Mouse (Mus musculus): ENCODE measurements around the gene Gm45902. TPM values are rescaled to one million over a fixed set of nuclear protein-coding genes. Genes with fewer than 3 reads are reported as not detected.

Gene Gm45902
- polyA plus RNA-seq, 2 experiments, result 1.2 to 1.5 TPM

GRCm38 (mm10) chr2:3493833-3494409 is 18.7 kb downstream of the Gm45902 start:
- 40% methylated on average over 3 of the region's 3 CpGs for whole genome bisulfite sequencing (ENCODE audit: insufficient replicate concordance)
- peak; percentile 78 for ATAC-seq (ENCODE audit: insufficient read depth)

GRCm38 (mm10) chr2:3489816-3490215 is 22.8 kb downstream of the Gm45902 start:
- Histone ChIP-seq H3K27ac (no peak overlapping the region), H3K9me3 (ENCODE audit: control insufficient read depth, low read length) (no peaks in the 10 kb centered on the region), H3K36me3 (replicated peaks; ENCODE audit: control insufficient read depth, insufficient read depth, low read depth) (peaks cover 44% of the 10 kb centered on the region), H3K4me1 (replicated peaks; ENCODE audit: control insufficient read depth in 2 of 2, insufficient read depth in 2 of 2, low read length in 1 of 2) (peaks cover 0 to 2% of the 10 kb centered on the region in 2 experiments; a peak in 1 of 4 replicates), H3K4me2 (ENCODE audit: low read depth) (no peak overlapping the region), H3K4me3 (ENCODE audit: insufficient read depth in 1 of 2, low read depth in 2 of 2, low read length in 2 of 2) (no peak overlapping the region), H3K27me3 (ENCODE audit: control insufficient read depth, insufficient read depth, low read length) (no peaks in the 10 kb centered on the region), H3K9ac (replicated peaks) (no peak overlapping the region)
- WGBS (ENCODE audit: insufficient replicate concordance), result 74% methylated on average over 3 of the region's 3 CpGs
- ATAC-seq (ENCODE audit: insufficient read depth) (no peak), DNase-seq (ENCODE audit: low read depth in 3 of 3, low spot score in 3 of 3) (no peak)
- TF ChIP-seq CTCF (IDR thresholded peaks at IDR 0.05; ENCODE audit: low read depth) (no peak), EP300 (IDR thresholded peaks at IDR 0.05; ENCODE audit: low read depth) (no peak)

More at GRCm38 (mm10) chr2:3493833-3494409, 18.7 kb downstream of the Gm45902 start:
- no peaks in the 10 kb centered on the region for H3K27me3 ChIP-seq (ENCODE audit: control insufficient read depth, insufficient read depth, low read length)
- H3K4me1 ChIP-seq (replicated peaks; ENCODE audit: control insufficient read depth in 2 of 2, insufficient read depth in 2 of 2, low read length in 1 of 2), result peaks cover 0 to 4% of the 10 kb centered on the region in 2 experiments; a peak in 1 of 4 replicates
- peaks cover 68% of the 10 kb centered on the region for H3K36me3 ChIP-seq (replicated peaks; ENCODE audit: control insufficient read depth, insufficient read depth, low read depth)
- no peak for DNase-seq (ENCODE audit: low read depth in 3 of 3, low spot score in 3 of 3)
- H3K9ac ChIP-seq (replicated peaks), result no peak overlapping the region
- no peaks in the 10 kb centered on the region for H3K9me3 ChIP-seq (ENCODE audit: control insufficient read depth, low read length)
- TF ChIP-seq EP300 (IDR thresholded peaks at IDR 0.05; ENCODE audit: low read depth), result 0 out of 2 replicates have a peak, but pooled peaks have one; percentile 12
- TF ChIP-seq CTCF (IDR thresholded peaks at IDR 0.05; ENCODE audit: low read depth), result no peak
- H3K4me3 ChIP-seq (ENCODE audit: insufficient read depth in 1 of 2, low read depth in 2 of 2, low read length in 2 of 2), result no peak overlapping the region
- no peak overlapping the region for H3K4me2 ChIP-seq (ENCODE audit: low read depth)
- no peak overlapping the region for H3K27ac ChIP-seq

- Histone ChIP-seq H3K9me3 (ENCODE audit: control insufficient read depth, low read length) (no peaks in the 10 kb centered on the region), H3K4me1 (replicated peaks; ENCODE audit: control insufficient read depth in 2 of 2, insufficient read depth in 2 of 2, low read length in 1 of 2) (peaks cover 6 to 8% of the 10 kb centered on the region in 2 experiments), H3K27ac (no peak overlapping the region), H3K4me2 (ENCODE audit: low read depth) (peak overlapping the region; percentile 29; the same call in 1 of the 2 replicates), H3K9ac (replicated peaks) (no peak overlapping the region), H3K4me3 (ENCODE audit: insufficient read depth in 1 of 2, low read depth in 2 of 2, low read length in 2 of 2) (no peak overlapping the region), H3K27me3 (ENCODE audit: control insufficient read depth, insufficient read depth, low read length) (no peaks in the 10 kb centered on the region), H3K36me3 (replicated peaks; ENCODE audit: control insufficient read depth, insufficient read depth, low read depth) (no peaks in the 10 kb centered on the region)
- ATAC-seq (ENCODE audit: insufficient read depth), result peak; percentile 67
- TF ChIP-seq CTCF (IDR thresholded peaks at IDR 0.05; ENCODE audit: low read depth), result no peak; the same call in 1 of the 2 replicates
- TF ChIP-seq EP300 (IDR thresholded peaks at IDR 0.05; ENCODE audit: low read depth), result no peak
- peak in 1 of 3 experiments; percentile 37 for DNase-seq (ENCODE audit: low read depth in 3 of 3, low spot score in 3 of 3)
- 22% methylated on average over 3 of the region's 3 CpGs for WGBS (ENCODE audit: insufficient replicate concordance)
These were observed 32.4 kb downstream of the Gm45902 start for GRCm38 (mm10) chr2:3480239-3480638.

- Histone ChIP-seq H3K4me3 (ENCODE audit: insufficient read depth in 1 of 2, low read depth in 2 of 2, low read length in 2 of 2) (peak overlapping the region in 1 of 2 experiments; percentile 80; a peak in 2 of 4 replicates), H3K4me2 (ENCODE audit: low read depth) (peak overlapping the region; percentile 84), H3K27me3 (ENCODE audit: control insufficient read depth, insufficient read depth, low read length) (no peaks in the 10 kb centered on the region), H3K9ac (replicated peaks) (peak overlapping the region; percentile 73), H3K36me3 (replicated peaks; ENCODE audit: control insufficient read depth, insufficient read depth, low read depth) (no peaks in the 10 kb centered on the region), H3K27ac (peak overlapping the region; percentile 51), H3K9me3 (ENCODE audit: control insufficient read depth, low read length) (no peaks in the 10 kb centered on the region), H3K4me1 (replicated peaks; ENCODE audit: control insufficient read depth in 2 of 2, insufficient read depth in 2 of 2, low read length in 1 of 2) (peaks cover 7 to 15% of the 10 kb centered on the region in 2 experiments)
- ATAC-seq (ENCODE audit: insufficient read depth) (no peak), DNase-seq (ENCODE audit: low read depth in 3 of 3, low spot score in 3 of 3) (no peak)
- WGBS (ENCODE audit: insufficient replicate concordance), result 67% methylated on average over 3 of the region's 3 CpGs
- TF ChIP-seq EP300 (IDR thresholded peaks at IDR 0.05; ENCODE audit: low read depth) (no peak), CTCF (IDR thresholded peaks at IDR 0.05; ENCODE audit: low read depth) (no peak)
These were observed 36.8 kb downstream of the Gm45902 start for GRCm38 (mm10) chr2:3475746-3476251.

GRCm38 (mm10) chr2:3474861-3475283 is 37.7 kb downstream of the Gm45902 start, which contains the start of gene Suv39h2:
Gene Suv39h2, minus strand, starts transcription at chr2:3475031.
- DNase-seq (ENCODE audit: low read depth in 3 of 3, low spot score in 3 of 3) (peak; percentile 88 to 93 (median 91)), ATAC-seq (ENCODE audit: insufficient read depth) (peak; percentile 96)
- Histone ChIP-seq H3K27me3 (ENCODE audit: control insufficient read depth, insufficient read depth, low read length) (no peaks in the 10 kb centered on the region), H3K4me3 (ENCODE audit: insufficient read depth in 1 of 2, low read depth in 2 of 2, low read length in 2 of 2) (peak within 1 kb of the TSS; percentile 80 to 89), H3K4me1 (replicated peaks; ENCODE audit: control insufficient read depth in 2 of 2, insufficient read depth in 2 of 2, low read length in 1 of 2) (peaks cover 7 to 13% of the 10 kb centered on the region in 2 experiments), H3K9ac (replicated peaks) (peak within 1 kb of the TSS; percentile 83), H3K36me3 (replicated peaks; ENCODE audit: control insufficient read depth, insufficient read depth, low read depth) (peaks cover 5% of the 10 kb centered on the region; the same call in 1 of the 2 replicates), H3K4me2 (ENCODE audit: low read depth) (peak within 1 kb of the TSS; percentile 84), H3K27ac (peak within 1 kb of the TSS; percentile 86), H3K9me3 (ENCODE audit: control insufficient read depth, low read length) (no peaks in the 10 kb centered on the region)
- TF ChIP-seq EP300 (IDR thresholded peaks at IDR 0.05; ENCODE audit: low read depth) (no peak), CTCF (IDR thresholded peaks at IDR 0.05; ENCODE audit: low read depth) (no peak)
- under 1% methylated on average over 41 of the region's 42 CpGs for WGBS (ENCODE audit: insufficient replicate concordance)

All from liver, embryonic 14.5 days (tissue).